Mouse (Mus musculus) bone marrow macrophage, adult 2 months (primary cell): ENCODE measurements around the gene Plekhm3.

Experiments
- CTCF ChIP-seq: IDR thresholded peaks from 2 replicates; pipeline ENCODE4 v1.5.1; 2012; ENCODE audit warnings: low read depth, mild to moderate bottlenecking, low read length, moderate library complexity
- POLR2A ChIP-seq: IDR thresholded peaks from 2 replicates; pipeline ENCODE4 v1.6.1; 2012; ENCODE audit warnings: mild to moderate bottlenecking, low read depth, low read length, borderline replicate concordance

- TF ChIP-seq CTCF (no peak), POLR2A (no peak)
These were observed 11.9 kb downstream of the Plekhm3 start for GRCm38 (mm10) chr1:64944746-64945145.
